Mouse (Mus musculus): Measurements from ENCODE around the gene Hykk. TPM values are rescaled to one million over a fixed set of nuclear protein-coding genes. Genes with fewer than 3 reads are reported as not detected.
A peak's percentile ranks its signal among the peaks of the same experiment; 100 is the strongest.

The Hykk gene
- polyA plus RNA-seq, 1 experiment from 2014 or later, result 2.3 TPM

GRCm38 (mm10) chr9:54950575-54951321 lies 33.7 kb downstream of the Hykk start, which contains the start of the genes Psma4 and AY074887:
Gene Psma4, plus strand, starts transcription at chr9:54950790.
Gene AY074887, minus strand, starts transcription at chr9:54950998.
- peak within 1 kb of the TSS; percentile 84 for H3K4me2 ChIP-seq (ENCODE audit: low read depth, low read length)
- peaks cover 19% of the 10 kb centered on the region for H3K36me3 ChIP-seq (ENCODE audit: control insufficient read depth, insufficient read depth, low read length)
- no peaks in the 10 kb centered on the region; the same call in 1 of the 2 replicates for H3K27me3 ChIP-seq (ENCODE audit: control insufficient read depth, insufficient read depth, low read length)
- ATAC-seq (ENCODE audit: low read depth), result peak; percentile 100
- H3K27ac ChIP-seq (ENCODE audit: low read depth, low read length), result peak within 1 kb of the TSS; percentile 92
- under 1% methylated on average over 56 of the region's 65 CpGs for WGBS
- H3K9ac ChIP-seq (replicated peaks; ENCODE audit: low read depth, low read length), result peak within 1 kb of the TSS; percentile 80
- peaks cover 13% of the 10 kb centered on the region; the same call in 1 of the 2 replicates for H3K4me1 ChIP-seq (ENCODE audit: control insufficient read depth, insufficient read depth, low read length)
- peak within 1 kb of the TSS; percentile 83 for H3K4me3 ChIP-seq (ENCODE audit: low read depth, low read length)
- no peaks in the 10 kb centered on the region for H3K9me3 ChIP-seq (ENCODE audit: control insufficient read depth, low read length)

- no peaks in the 10 kb centered on the region for H3K9me3 ChIP-seq (ENCODE audit: control insufficient read depth, low read length)
- H3K36me3 ChIP-seq (ENCODE audit: control insufficient read depth, insufficient read depth, low read length), result peaks cover 31% of the 10 kb centered on the region
- no peak overlapping the region for H3K4me2 ChIP-seq (ENCODE audit: low read depth, low read length)
- no peak overlapping the region for H3K4me3 ChIP-seq (ENCODE audit: low read depth, low read length)
- H3K4me1 ChIP-seq (ENCODE audit: control insufficient read depth, insufficient read depth, low read length), result no peaks in the 10 kb centered on the region
- H3K9ac ChIP-seq (replicated peaks; ENCODE audit: low read depth, low read length), result no peak overlapping the region
- WGBS, result 94% methylated on average over 4 of the region's 4 CpGs
- no peak overlapping the region for H3K27ac ChIP-seq (ENCODE audit: low read depth, low read length)
- H3K27me3 ChIP-seq (ENCODE audit: control insufficient read depth, insufficient read depth, low read length), result no peaks in the 10 kb centered on the region
- ATAC-seq (ENCODE audit: low read depth), result no peak
Measured at GRCm38 (mm10) chr9:54961059-54961458, 44.0 kb downstream of the Hykk start.

- Histone ChIP-seq H3K4me3 (ENCODE audit: low read depth, low read length) (no peak overlapping the region), H3K9me3 (ENCODE audit: control insufficient read depth, low read length) (no peaks in the 10 kb centered on the region), H3K9ac (replicated peaks; ENCODE audit: low read depth, low read length) (no peak overlapping the region), H3K36me3 (ENCODE audit: control insufficient read depth, insufficient read depth, low read length) (peaks cover 11% of the 10 kb centered on the region; the same call in 1 of the 2 replicates), H3K27ac (ENCODE audit: low read depth, low read length) (no peak overlapping the region), H3K27me3 (ENCODE audit: control insufficient read depth, insufficient read depth, low read length) (no peaks in the 10 kb centered on the region), H3K4me1 (ENCODE audit: control insufficient read depth, insufficient read depth, low read length) (no peaks in the 10 kb centered on the region), H3K4me2 (ENCODE audit: low read depth, low read length) (no peak overlapping the region)
- ATAC-seq (ENCODE audit: low read depth), result no peak
Measured at GRCm38 (mm10) chr9:54963669-54964068, 46.6 kb downstream of the Hykk start.

GRCm38 (mm10) chr9:54969972-54970637 lies 53.0 kb downstream of the Hykk start:
- H3K27ac ChIP-seq (ENCODE audit: low read depth, low read length), result no peak overlapping the region
- 71% methylated on average over 8 of the region's 8 CpGs for WGBS
- H3K27me3 ChIP-seq (ENCODE audit: control insufficient read depth, insufficient read depth, low read length), result no peaks in the 10 kb centered on the region
- no peak overlapping the region for H3K4me3 ChIP-seq (ENCODE audit: low read depth, low read length)
- H3K36me3 ChIP-seq (ENCODE audit: control insufficient read depth, insufficient read depth, low read length), result no peaks in the 10 kb centered on the region
- no peak for ATAC-seq (ENCODE audit: low read depth)
- H3K4me1 ChIP-seq (ENCODE audit: control insufficient read depth, insufficient read depth, low read length), result no peaks in the 10 kb centered on the region
- no peaks in the 10 kb centered on the region for H3K9me3 ChIP-seq (ENCODE audit: control insufficient read depth, low read length)
- H3K4me2 ChIP-seq (ENCODE audit: low read depth, low read length), result no peak overlapping the region
- H3K9ac ChIP-seq (replicated peaks; ENCODE audit: low read depth, low read length), result no peak overlapping the region

GRCm38 (mm10) chr9:54980674-54981073 lies 63.6 kb downstream of the Hykk start, which contains the start of gene Chrna5:
Gene Chrna5, plus strand, starts transcription at chr9:54980880.
- Histone ChIP-seq H3K4me3 (ENCODE audit: low read depth, low read length) (peak within 1 kb of the TSS; percentile 62), H3K36me3 (ENCODE audit: control insufficient read depth, insufficient read depth, low read length) (no peaks in the 10 kb centered on the region), H3K4me2 (ENCODE audit: low read depth, low read length) (peak within 1 kb of the TSS; percentile 78), H3K27ac (ENCODE audit: low read depth, low read length) (no peak within 1 kb of the TSS), H3K27me3 (ENCODE audit: control insufficient read depth, insufficient read depth, low read length) (peaks cover 13% of the 10 kb centered on the region), H3K9ac (replicated peaks; ENCODE audit: low read depth, low read length) (peak within 1 kb of the TSS; percentile 59), H3K9me3 (ENCODE audit: control insufficient read depth, low read length) (no peaks in the 10 kb centered on the region), H3K4me1 (ENCODE audit: control insufficient read depth, insufficient read depth, low read length) (peaks cover 7% of the 10 kb centered on the region; the same call in 1 of the 2 replicates)
- 42% methylated on average over 8 of the region's 8 CpGs for WGBS
- ATAC-seq (ENCODE audit: low read depth), result 0 out of 2 replicates have a peak, but pooled peaks have one; percentile 15

- Histone ChIP-seq H3K27me3 (ENCODE audit: control insufficient read depth, insufficient read depth, low read length) (peaks cover 13% of the 10 kb centered on the region), H3K9ac (replicated peaks; ENCODE audit: low read depth, low read length) (peak overlapping the region; percentile 59), H3K4me3 (ENCODE audit: low read depth, low read length) (peak overlapping the region; percentile 62), H3K27ac (ENCODE audit: low read depth, low read length) (no peak overlapping the region), H3K4me2 (ENCODE audit: low read depth, low read length) (peak overlapping the region; percentile 78), H3K9me3 (ENCODE audit: control insufficient read depth, low read length) (no peaks in the 10 kb centered on the region), H3K4me1 (ENCODE audit: control insufficient read depth, insufficient read depth, low read length) (peaks cover 7% of the 10 kb centered on the region; the same call in 1 of the 2 replicates), H3K36me3 (ENCODE audit: control insufficient read depth, insufficient read depth, low read length) (no peaks in the 10 kb centered on the region)
- under 1% methylated on average over 55 of the region's 85 CpGs for WGBS
- ATAC-seq (ENCODE audit: low read depth), result peak; percentile 90
Measured at GRCm38 (mm10) chr9:54981291-54982191, 64.5 kb downstream of the Hykk start.

- Histone ChIP-seq H3K9ac (replicated peaks; ENCODE audit: low read depth, low read length) (0 out of 2 replicates have a peak overlapping the region, but pooled peaks have one; percentile 3), H3K27ac (ENCODE audit: low read depth, low read length) (no peak overlapping the region), H3K36me3 (ENCODE audit: control insufficient read depth, insufficient read depth, low read length) (no peaks in the 10 kb centered on the region), H3K4me1 (ENCODE audit: control insufficient read depth, insufficient read depth, low read length) (peaks cover 7% of the 10 kb centered on the region; the same call in 1 of the 2 replicates), H3K27me3 (ENCODE audit: control insufficient read depth, insufficient read depth, low read length) (peaks cover 13% of the 10 kb centered on the region), H3K4me2 (ENCODE audit: low read depth, low read length) (peak overlapping the region; percentile 78), H3K9me3 (ENCODE audit: control insufficient read depth, low read length) (no peaks in the 10 kb centered on the region), H3K4me3 (ENCODE audit: low read depth, low read length) (peak overlapping the region; percentile 62; the same call in 1 of the 2 replicates)
- ATAC-seq (ENCODE audit: low read depth), result no peak
- WGBS, result 4% methylated on average over 7 of the region's 7 CpGs
Measured at GRCm38 (mm10) chr9:54982401-54982800, 65.3 kb downstream of the Hykk start.

GRCm38 (mm10) chr9:54990362-54990761 lies 73.3 kb downstream of the Hykk start:
- Histone ChIP-seq H3K27me3 (ENCODE audit: control insufficient read depth, insufficient read depth, low read length) (no peaks in the 10 kb centered on the region), H3K4me1 (ENCODE audit: control insufficient read depth, insufficient read depth, low read length) (no peaks in the 10 kb centered on the region), H3K27ac (ENCODE audit: low read depth, low read length) (no peak overlapping the region), H3K4me3 (ENCODE audit: low read depth, low read length) (no peak overlapping the region), H3K9ac (replicated peaks; ENCODE audit: low read depth, low read length) (no peak overlapping the region), H3K36me3 (ENCODE audit: control insufficient read depth, insufficient read depth, low read length) (no peaks in the 10 kb centered on the region), H3K9me3 (ENCODE audit: control insufficient read depth, low read length) (no peaks in the 10 kb centered on the region), H3K4me2 (ENCODE audit: low read depth, low read length) (no peak overlapping the region)
- ATAC-seq (ENCODE audit: low read depth), result no peak
- 85% methylated on average over 3 of the region's 3 CpGs for WGBS

All from neural tube, embryonic 14.5 days (tissue).